Mouse (Mus musculus): ENCODE results near the gene 4933402J07Rik.

4933402J07Rik gene

DNA sequence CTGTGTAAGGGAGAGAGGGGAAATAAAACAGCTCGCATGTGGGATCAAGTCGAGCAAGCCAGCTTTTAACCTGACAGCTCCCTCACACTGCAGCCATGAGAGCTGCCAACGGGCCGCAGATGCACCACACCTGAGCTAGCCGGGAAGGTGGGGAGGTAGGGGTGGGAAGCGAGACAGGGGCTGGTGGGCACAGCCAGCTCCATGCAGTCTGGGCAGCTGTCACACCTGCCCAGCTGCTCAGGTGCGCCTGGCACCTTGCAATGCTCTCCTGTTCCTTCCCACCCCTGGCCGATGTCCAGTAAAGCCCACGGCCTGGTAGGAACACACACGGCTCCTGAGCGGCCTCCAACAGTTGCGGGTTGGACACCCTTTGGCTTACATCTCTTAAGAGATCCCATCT, 57.5 kb downstream of the 4933402J07Rik start:
- DNase-seq (ENCODE audit: low spot score in 2 of 2): no peak

DNA sequence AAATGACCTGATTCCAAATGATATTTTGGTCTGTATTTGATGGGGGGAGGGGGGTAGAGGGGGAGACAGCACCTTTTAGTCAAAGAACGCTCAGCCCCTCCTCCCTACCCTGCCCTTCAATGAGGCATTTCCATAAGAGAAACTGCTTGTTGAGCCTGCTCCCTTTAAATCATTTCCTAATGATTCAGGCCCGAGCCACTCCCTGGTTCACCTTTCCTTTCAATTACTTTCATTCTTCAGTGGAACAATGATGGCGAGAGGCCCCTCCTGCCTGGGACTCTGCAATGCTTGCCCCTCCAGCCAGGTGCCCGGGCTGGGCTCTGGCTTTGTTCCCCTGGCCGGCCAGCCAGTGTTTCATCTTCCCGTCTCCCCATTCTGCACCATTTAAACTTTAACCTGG, 66.0 kb downstream of the 4933402J07Rik start:
- DNase-seq (ENCODE audit: low spot score in 2 of 2): no peak

DNA sequence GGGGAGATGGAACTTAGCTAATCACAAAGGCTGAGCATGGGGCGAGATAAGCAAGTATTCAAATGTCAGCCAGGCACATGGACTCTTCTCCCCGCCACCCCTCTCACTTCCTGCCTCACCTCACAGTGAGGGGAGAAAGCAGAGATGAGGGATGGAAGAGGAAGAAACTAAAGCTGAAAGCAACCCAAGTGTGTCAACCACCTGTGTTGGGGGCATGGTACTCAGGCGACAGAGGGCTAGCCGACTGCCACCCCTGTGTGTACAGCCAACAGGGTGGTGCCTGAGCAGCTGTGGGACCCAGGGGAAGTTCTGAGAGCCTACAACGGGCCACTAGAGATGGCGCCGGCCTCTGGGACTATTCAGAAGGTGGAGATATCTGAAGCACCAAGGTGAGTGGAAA, 68.1 kb downstream of the 4933402J07Rik start:
- no peak for DNase-seq (ENCODE audit: low spot score in 2 of 2)

DNA sequence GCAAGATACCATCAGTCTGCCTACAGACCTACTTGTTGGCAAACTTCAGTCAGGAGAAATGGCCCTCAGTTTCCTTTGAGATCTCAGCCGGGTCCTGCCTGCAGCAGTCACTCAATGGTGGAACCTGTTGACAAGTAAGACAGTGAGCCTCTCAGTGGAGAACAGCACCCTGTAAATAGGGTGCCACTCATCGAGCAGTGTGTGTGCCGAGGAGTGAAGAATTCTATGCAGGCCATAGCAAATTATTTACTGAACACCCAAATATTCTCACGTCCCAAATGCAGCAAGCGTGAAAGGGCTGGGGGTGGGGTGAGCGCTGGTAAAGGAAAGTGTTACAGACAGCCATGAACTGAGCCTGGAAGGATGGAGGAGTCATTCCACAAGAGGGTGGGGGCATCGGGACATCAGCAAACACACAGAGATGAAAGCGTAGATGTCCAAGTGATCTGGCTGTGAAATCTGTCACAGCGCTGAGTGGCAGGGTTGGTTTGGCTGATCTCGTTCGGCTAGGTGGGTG, 72.6 kb downstream of the 4933402J07Rik start:
- no peak for DNase-seq (ENCODE audit: low spot score in 2 of 2)

Measured in frontal cortex, postnatal 10 days (tissue).